Mouse (Mus musculus) heart, embryonic 11.5 days (tissue): Measurements from ENCODE around the gene Smim22. TPM values are rescaled to one million over a fixed set of nuclear protein-coding genes. Genes with fewer than 3 reads are reported as not detected.
A peak's percentile ranks its signal among the peaks of the same experiment; 100 is the strongest.

ENCODE experiments used
- ATAC-seq: fragments of 200-750 bp; cut with Nextera tagmentation; replicated peaks from 2 replicates; pipeline ENCODE4 v1.8.0; 2017; ENCODE audit warnings: moderate library complexity; ENCODE audit not compliant: insufficient number of reproducible peaks, low FRiP score, low TSS enrichment
- H3K27ac ChIP-seq: fragments of 300-500 bp; sonication (generic); 2 replicates; pipeline ENCODE4 v1.5.1; 2014; ENCODE audit warnings: mild to moderate bottlenecking, low read depth, low read length
- H3K27me3 ChIP-seq: fragments of 300-500 bp; sonication (generic); 2 replicates; pipeline ENCODE4 v1.6.1; 2014; ENCODE audit warnings: mild to moderate bottlenecking, low read length, mixed read lengths; ENCODE audit not compliant: control insufficient read depth, insufficient read depth
- H3K36me3 ChIP-seq: fragments of 300-500 bp; sonication (generic); 2 replicates; pipeline ENCODE4 v1.6.1; 2014; ENCODE audit warnings: mild to moderate bottlenecking, low read length, moderate library complexity, mixed read lengths; ENCODE audit not compliant: control insufficient read depth, insufficient read depth
- H3K4me1 ChIP-seq: fragments of 300-500 bp; sonication (generic); 2 replicates; pipeline ENCODE4 v1.6.1; 2014; ENCODE audit warnings: low read length; ENCODE audit not compliant: control insufficient read depth, insufficient read depth
- H3K4me2 ChIP-seq: fragments of 300-500 bp; sonication (generic); 2 replicates; pipeline ENCODE4 v1.6.1; 2014; ENCODE audit warnings: mild to moderate bottlenecking, moderate library complexity
- H3K4me3 ChIP-seq: fragments of 300-500 bp; sonication (generic); 2 replicates; pipeline ENCODE4 v1.5.1; 2014; ENCODE audit warnings: low read depth, low read length
- H3K9ac ChIP-seq: fragments of 300-500 bp; sonication (generic); 2 replicates; pipeline ENCODE4 v1.6.1; 2014; ENCODE audit warnings: mild to moderate bottlenecking, low read depth, low read length, moderate library complexity
- H3K9me3 ChIP-seq: fragments of 300-500 bp; sonication (generic); replicated peaks from 2 replicates; pipeline ENCODE4 v1.6.1; 2016; ENCODE audit warnings: low read length; ENCODE audit not compliant: control insufficient read depth
- WGBS: fragments of 180-500 bp; shearing (Covaris S2); extraction: QIAGEN DNeasy Blood & Tissue Kit; methylation state at CpG from one replicate; pipeline ENCODE4 v1.1.7; 2014; ENCODE audit not compliant: insufficient replicate concordance; 5-methylcytosine and 5-hydroxymethylcytosine counted together
- polyA plus RNA-seq: library from polyadenylated mRNA; unstranded; fragments of >200 nt; fragmentation: Nextera tagmentation; extraction: Ambion mirVana; gene quantifications from 2 replicates; pipeline ENCODE4 v1.2.1, GENCODE M21; 2014

Gene Smim22
- polyA plus RNA-seq, 1 experiment from 2014 or later, result 3.2 TPM

DNA sequence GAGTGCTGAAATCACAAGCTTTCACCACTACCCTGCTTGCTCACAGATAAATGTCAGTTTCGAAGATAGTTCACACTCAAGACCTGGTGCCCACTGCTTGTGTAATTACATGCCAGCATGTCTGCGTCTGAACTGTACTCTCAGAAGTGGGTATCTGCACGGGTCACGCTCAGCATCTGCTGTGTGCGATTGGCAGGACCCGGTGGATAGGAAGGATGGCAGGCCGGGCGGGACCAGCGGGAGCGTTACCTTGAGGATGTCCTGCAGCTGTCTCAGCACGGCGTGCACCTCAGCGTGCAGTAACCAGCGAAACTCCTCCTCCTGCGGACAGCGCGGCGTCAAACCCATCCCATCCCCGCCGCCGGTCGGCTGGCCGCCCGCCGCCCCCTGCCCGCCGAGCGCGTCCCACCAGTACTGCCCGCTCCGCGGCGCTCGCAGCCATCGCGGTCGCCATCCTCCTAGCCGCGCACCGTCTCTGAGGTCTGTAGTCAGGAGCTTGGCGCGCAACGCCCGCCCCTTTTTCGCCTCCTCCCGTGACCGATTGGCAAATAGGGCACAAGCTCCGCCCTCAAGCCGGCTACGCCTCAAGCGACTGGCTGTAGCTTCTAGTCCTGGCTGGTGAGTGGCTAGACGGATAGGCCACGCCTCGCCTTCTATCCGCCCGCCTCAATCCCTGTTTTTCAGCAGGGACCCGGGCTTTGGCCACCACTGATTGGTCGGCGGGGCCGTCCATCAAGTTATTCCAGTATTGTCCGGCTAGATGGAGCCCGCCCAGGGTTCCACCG lies 6.2 kb downstream of the Smim22 start, which contains the start of gene Rogdi:
TSS of gene Rogdi (minus strand) at position 500 of the 785 bp plus-strand sequence.
- under 1% methylated on average over 63 of the region's 63 CpGs for WGBS
- peaks cover 23% of the 10 kb centered on the region for H3K36me3 ChIP-seq

GRCm38 (mm10) chr16:5014578-5014977 lies 7.5 kb downstream of the Smim22 start:
- Histone ChIP-seq H3K4me2 (no peak overlapping the region), H3K36me3 (peaks cover 36% of the 10 kb centered on the region), H3K27ac (no peak overlapping the region), H3K9me3 (no peaks in the 10 kb centered on the region), H3K27me3 (no peaks in the 10 kb centered on the region), H3K9ac (no peak overlapping the region), H3K4me1 (peaks cover 9% of the 10 kb centered on the region; the same call in 1 of the 2 replicates), H3K4me3 (no peak overlapping the region)
- no peak for ATAC-seq
- WGBS, result 86% methylated on average over 4 of the region's 4 CpGs

More for the DNA sequence above, 6.2 kb downstream of the Smim22 start, which contains the start of gene Rogdi:
- Histone ChIP-seq H3K9ac (peak within 1 kb of the TSS; percentile 78), H3K27ac (0 out of 2 replicates have a peak within 1 kb of the TSS, but pooled peaks have one; percentile 25), H3K4me3 (peak within 1 kb of the TSS; percentile 72), H3K9me3 (no peaks in the 10 kb centered on the region), H3K27me3 (no peaks in the 10 kb centered on the region), H3K4me1 (peaks cover 9% of the 10 kb centered on the region; the same call in 1 of the 2 replicates), H3K4me2 (peak within 1 kb of the TSS; percentile 94)
- peak; percentile 96 for ATAC-seq

DNA sequence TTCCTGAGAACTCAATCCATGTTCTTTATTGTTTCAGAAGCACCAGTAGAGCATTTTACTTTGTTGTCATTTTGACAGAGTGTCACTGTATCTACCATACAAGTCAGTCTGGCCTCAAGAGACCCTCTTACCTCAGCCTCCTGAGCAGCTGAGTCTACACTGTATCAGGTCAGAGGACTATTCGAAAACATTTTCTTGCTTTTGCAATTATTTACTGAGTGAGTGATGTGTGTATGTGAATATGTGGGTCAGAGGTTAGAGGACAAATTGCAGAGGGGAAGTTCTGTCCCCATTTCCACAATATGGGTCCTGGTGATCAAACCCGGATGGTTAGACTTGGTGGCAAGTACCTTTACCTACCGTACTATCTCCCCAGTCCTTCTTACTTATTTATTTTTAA lies 16.9 kb downstream of the Smim22 start:
- H3K9ac ChIP-seq, result no peak overlapping the region
- H3K4me3 ChIP-seq, result no peak overlapping the region
- no peaks in the 10 kb centered on the region for H3K9me3 ChIP-seq
- H3K27ac ChIP-seq, result no peak overlapping the region
- H3K36me3 ChIP-seq, result peaks cover 53% of the 10 kb centered on the region
- H3K4me2 ChIP-seq, result no peak overlapping the region
- ATAC-seq, result no peak
- no peaks in the 10 kb centered on the region for H3K4me1 ChIP-seq
- no peaks in the 10 kb centered on the region for H3K27me3 ChIP-seq
- 94% methylated on average over 3 of the region's 3 CpGs for WGBS

GRCm38 (mm10) chr16:5029847-5030246 lies 22.8 kb downstream of the Smim22 start:
- no peaks in the 10 kb centered on the region for H3K27me3 ChIP-seq
- H3K9me3 ChIP-seq, result no peaks in the 10 kb centered on the region
- ATAC-seq, result no peak
- H3K4me1 ChIP-seq, result no peaks in the 10 kb centered on the region
- no peak overlapping the region for H3K4me3 ChIP-seq
- H3K36me3 ChIP-seq, result peaks cover 64% of the 10 kb centered on the region
- WGBS, result 73% methylated on average over 2 of the region's 2 CpGs
- no peak overlapping the region for H3K4me2 ChIP-seq
- no peak overlapping the region for H3K9ac ChIP-seq
- H3K27ac ChIP-seq, result no peak overlapping the region

DNA sequence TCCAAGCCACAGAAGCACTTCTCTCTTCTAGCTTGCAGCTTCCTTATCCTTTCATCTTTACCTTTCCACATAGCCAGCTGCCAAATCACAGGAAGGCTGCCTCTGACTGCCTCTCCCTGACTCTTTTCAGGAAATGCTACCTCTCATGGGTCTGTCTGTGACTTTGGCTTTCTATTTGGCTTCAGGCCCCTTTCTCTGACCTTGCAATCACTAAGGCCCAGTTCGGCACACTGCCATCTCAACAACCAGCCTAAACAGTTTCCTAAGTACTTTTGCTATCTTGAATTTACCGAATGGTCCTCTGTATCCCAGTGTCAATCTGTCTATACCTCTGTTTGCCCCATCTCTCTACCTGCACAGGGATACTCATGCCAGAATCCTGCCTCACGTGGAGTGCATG lies 28.5 kb downstream of the Smim22 start:
- 93% methylated on average over 3 of the region's 3 CpGs for WGBS
- ATAC-seq, result no peak

DNA sequence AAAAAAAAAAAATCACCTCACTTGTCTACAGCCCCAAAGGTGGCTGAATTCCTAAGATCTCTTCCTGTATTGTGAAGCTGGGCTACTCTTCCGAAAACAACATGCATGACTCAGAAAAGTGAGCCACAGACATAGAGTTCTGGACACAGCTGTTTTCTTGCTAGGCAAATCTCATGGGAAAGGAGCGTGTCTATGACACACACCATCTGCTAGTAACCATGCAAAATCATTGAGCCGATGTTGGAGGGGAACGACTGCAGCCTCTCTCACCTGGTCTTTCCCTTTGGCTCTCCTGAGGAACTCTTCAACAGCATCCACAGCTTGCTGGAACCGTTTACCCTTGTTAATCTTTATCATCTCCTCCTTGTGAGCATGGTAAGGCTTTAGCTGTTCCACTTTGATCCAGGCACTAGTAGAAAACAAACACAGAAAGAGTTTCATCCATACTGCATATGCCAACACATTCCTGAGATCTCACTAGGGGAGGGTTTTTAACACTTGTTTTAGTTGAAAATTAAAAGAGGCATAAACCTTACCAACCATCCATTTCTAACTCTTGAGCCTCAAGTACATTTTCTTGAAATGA lies 29.7 kb downstream of the Smim22 start:
- H3K4me2 ChIP-seq, result no peak overlapping the region
- no peak for ATAC-seq
- 88% methylated on average over 5 of the region's 5 CpGs for WGBS
- H3K36me3 ChIP-seq, result peaks cover 62% of the 10 kb centered on the region
- no peak overlapping the region for H3K9ac ChIP-seq
- no peak overlapping the region for H3K4me3 ChIP-seq
- H3K9me3 ChIP-seq, result no peaks in the 10 kb centered on the region
- no peak overlapping the region for H3K27ac ChIP-seq
- no peaks in the 10 kb centered on the region for H3K4me1 ChIP-seq
- H3K27me3 ChIP-seq, result no peaks in the 10 kb centered on the region

More for the DNA sequence above, 28.5 kb downstream of the Smim22 start:
- H3K36me3 ChIP-seq, result peaks cover 66% of the 10 kb centered on the region
- H3K9ac ChIP-seq, result no peak overlapping the region
- H3K4me2 ChIP-seq, result no peak overlapping the region
- H3K4me1 ChIP-seq, result no peaks in the 10 kb centered on the region
- H3K4me3 ChIP-seq, result no peak overlapping the region
- H3K27me3 ChIP-seq, result no peaks in the 10 kb centered on the region
- no peak overlapping the region for H3K27ac ChIP-seq
- no peaks in the 10 kb centered on the region for H3K9me3 ChIP-seq

DNA sequence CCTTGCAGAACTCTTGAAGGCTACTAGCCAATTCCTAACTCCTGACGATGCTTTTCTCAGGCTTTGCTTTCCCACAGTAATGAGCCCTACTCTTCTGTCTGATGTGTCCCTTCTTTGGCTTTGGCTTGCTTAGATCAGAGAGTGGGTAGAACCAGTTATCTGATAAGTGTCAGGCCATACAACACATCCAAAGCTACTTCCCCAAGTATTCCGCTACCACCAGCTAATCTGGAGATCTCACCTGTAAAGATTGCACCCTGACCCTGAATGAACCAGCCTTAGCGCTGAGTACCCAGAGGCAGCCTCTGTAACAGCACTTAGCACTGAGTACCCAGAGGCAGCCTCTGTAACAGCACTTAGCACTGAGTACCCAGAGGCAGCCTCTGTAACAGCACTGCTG lies 38.2 kb downstream of the Smim22 start:
- 91% methylated on average over 3 of the region's 3 CpGs for WGBS
- H3K36me3 ChIP-seq, result peaks cover 20% of the 10 kb centered on the region; the same call in 1 of the 2 replicates
- no peak for ATAC-seq

GRCm38 (mm10) chr16:5049182-5049773 lies 42.2 kb downstream of the Smim22 start:
- Histone ChIP-seq H3K9me3 (no peaks in the 10 kb centered on the region), H3K27me3 (no peaks in the 10 kb centered on the region), H3K27ac (peak overlapping the region; percentile 72), H3K4me3 (peak overlapping the region; percentile 97), H3K36me3 (peaks cover 16% of the 10 kb centered on the region; the same call in 1 of the 2 replicates), H3K4me1 (peaks cover 14% of the 10 kb centered on the region; the same call in 1 of the 2 replicates), H3K4me2 (peak overlapping the region; percentile 96), H3K9ac (peak overlapping the region; percentile 94)
- under 1% methylated on average over 38 of the region's 38 CpGs for WGBS
- peak; percentile 65 for ATAC-seq

More for the DNA sequence above, 38.2 kb downstream of the Smim22 start:
- no peaks in the 10 kb centered on the region for H3K27me3 ChIP-seq
- H3K9ac ChIP-seq, result no peak overlapping the region
- H3K4me3 ChIP-seq, result no peak overlapping the region
- peaks cover 9% of the 10 kb centered on the region; the same call in 1 of the 2 replicates for H3K4me1 ChIP-seq
- no peak overlapping the region for H3K27ac ChIP-seq
- no peak overlapping the region for H3K4me2 ChIP-seq
- H3K9me3 ChIP-seq, result no peaks in the 10 kb centered on the region
